ENCODE assay signal across 7 mouse cellular contexts in the genomic region with DNA sequence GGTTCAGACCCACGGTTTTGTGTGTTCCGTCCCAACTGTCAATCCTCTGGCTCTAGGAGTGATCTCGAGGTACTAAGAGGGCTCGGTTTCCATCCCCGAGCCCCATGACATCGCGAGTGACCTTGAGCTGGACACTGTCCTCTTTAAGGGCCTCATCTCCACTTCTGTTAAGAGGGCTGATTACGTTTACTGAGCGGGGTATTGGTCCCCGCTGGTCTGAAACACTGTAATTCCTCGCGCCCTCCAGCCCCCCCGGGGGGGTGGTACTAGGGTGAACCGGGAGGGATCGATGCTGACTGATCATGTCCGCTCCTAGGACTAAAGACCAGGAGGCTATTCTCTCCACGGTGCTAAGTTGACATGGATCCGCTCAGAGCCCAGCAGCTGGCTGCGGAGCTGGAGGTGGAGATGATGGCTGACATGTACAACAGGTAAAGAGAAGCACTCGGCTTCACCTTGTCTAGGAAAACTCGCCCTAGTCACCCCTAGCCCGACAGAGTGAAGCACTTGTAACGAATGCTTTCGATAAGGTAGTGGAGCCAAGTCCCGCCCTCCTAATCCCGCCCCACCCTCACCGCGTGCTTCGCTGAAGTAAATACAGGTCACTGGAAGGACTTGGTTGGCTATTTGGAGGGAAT. TPM values are rescaled to one million over a fixed set of nuclear protein-coding genes. Genes with fewer than 3 reads are reported as not detected.
A peak's percentile ranks its signal among the peaks of the same experiment; 100 is the strongest.
DNase-seq lines count a peak whose midpoint lies in the region; ATAC-seq and TF ChIP-seq lines count a peak whose summit lies in the region.

No protein-coding gene starts in this region.

- peak overlapping the region; percentile 90 for H3ac ChIP-seq in C2C12 (ENCODE audit: control insufficient read depth, insufficient read length, low read depth)

- peaks cover 0 to 2% of the 10 kb centered on the region in 2 experiments; a peak in 1 of 4 replicates for H3K4me1 ChIP-seq in ES-E14 (ENCODE audit: control insufficient read depth in 2 of 2, insufficient read depth in 2 of 2, low read length in 2 of 2, poor library complexity in 1 of 2)
- peaks cover 3% of the 10 kb centered on the region; the same call in 1 of the 2 replicates for H3K4me1 ChIP-seq in cortical plate, adult 2 months (ENCODE audit: control insufficient read depth, insufficient read depth, low read length)
- H3K4me1 ChIP-seq in limb, embryonic 14.5 days (ENCODE audit: control insufficient read depth, insufficient read depth, low read length): peaks cover 7% of the 10 kb centered on the region; the same call in 1 of the 2 replicates
- H3K4me1 ChIP-seq in olfactory bulb, adult 2 months (ENCODE audit: control insufficient read depth, insufficient read depth, low read length): peaks cover 4% of the 10 kb centered on the region; the same call in 1 of the 2 replicates

- no peak for TF ChIP-seq CTCF in C2C12 (IDR thresholded peaks at IDR 0.05; ENCODE audit: control insufficient read depth, insufficient read depth, insufficient read length)
- TF ChIP-seq CTCF in cortical plate, adult 2 months (IDR thresholded peaks at IDR 0.05; ENCODE audit: extremely low read depth, insufficient read depth, low read length): no peak
- no peak for TF ChIP-seq CTCF in olfactory bulb, adult 2 months (IDR thresholded peaks at IDR 0.05; ENCODE audit: insufficient read depth, low read depth, low read length)

- WGBS in limb, embryonic 14.5 days: 1% methylated on average over 29 of the region's 29 CpGs
- WGBS in olfactory bulb, adult 2 months: under 1% methylated on average over 29 of the region's 29 CpGs

- TF ChIP-seq POLR2A in cortical plate, adult 2 months (IDR thresholded peaks at IDR 0.05; ENCODE audit: extremely low read depth, insufficient read depth, low read length): no peak
- TF ChIP-seq POLR2A in limb, embryonic 14.5 days (IDR thresholded peaks at IDR 0.05; ENCODE audit: borderline replicate concordance, extremely low read depth, insufficient read depth, insufficient read length): no peak
- TF ChIP-seq POLR2A in olfactory bulb, adult 2 months (IDR thresholded peaks at IDR 0.05; ENCODE audit: insufficient read depth, low read depth, low read length): no peak

- no peak for ATAC-seq in limb, embryonic 14.5 days (ENCODE audit: low FRiP score, low read depth)

- H3K4me3 ChIP-seq in C2C12 (ENCODE audit: insufficient read depth, poor library complexity, severe bottlenecking) (peak overlapping the region; percentile 98), ES-E14 (ENCODE audit: insufficient read depth in 1 of 2, low read depth in 1 of 2, low read length in 2 of 2, poor library complexity in 1 of 2, severe bottlenecking in 1 of 2) (peak overlapping the region; percentile 75 to 95)
- peak overlapping the region; percentile 70 for H3K4me3 ChIP-seq in cortical plate, adult 2 months (ENCODE audit: insufficient read depth, low read length)
- H3K4me3 ChIP-seq in limb, embryonic 14.5 days (replicated peaks; ENCODE audit: low read length): peak overlapping the region; percentile 83
- peak overlapping the region; percentile 92 for H3K4me3 ChIP-seq in olfactory bulb, adult 2 months (ENCODE audit: insufficient read depth, low read depth, low read length)

- H3K27me3 ChIP-seq in C2C12 (ENCODE audit: control insufficient read depth, insufficient read depth, insufficient read length): no peaks in the 10 kb centered on the region
- H3K27me3 ChIP-seq in limb, embryonic 14.5 days (ENCODE audit: control insufficient read depth, insufficient read depth, low read length): no peaks in the 10 kb centered on the region

- peaks cover 31% of the 10 kb centered on the region for H3K79me2 ChIP-seq in C2C12 (ENCODE audit: control insufficient read depth, insufficient read depth)

- DNase-seq in ES-E14 (ENCODE audit: low read depth, low spot score): no peak
- DNase-seq in heart, postnatal 4 days: peak; percentile 51
- DNase-seq in limb, embryonic 14.5 days (ENCODE audit: low spot score): no peak
- no peak for DNase-seq in gastrocnemius, adult 18-20 months (ENCODE audit: low spot score)

- H3K79me3 ChIP-seq in C2C12 (ENCODE audit: low read depth): peaks cover 23% of the 10 kb centered on the region

- H3K9me3 ChIP-seq in ES-E14 (ENCODE audit: control insufficient read depth, insufficient read depth, low read depth, low read length): no peaks in the 10 kb centered on the region
- H3K9me3 ChIP-seq in limb, embryonic 14.5 days (ENCODE audit: control insufficient read depth, low read length): no peaks in the 10 kb centered on the region

- peak overlapping the region; percentile 92 for H3K4me2 ChIP-seq in limb, embryonic 14.5 days (replicated peaks; ENCODE audit: low read depth, low read length, severe bottlenecking)

- in situ Hi-C loops in ES-E14 (cut with MboI; ENCODE audit: low sequenced_read_pairs in 2 of 2, unreplicated experiment in 2 of 2): no loop called here

- H3K9ac ChIP-seq in ES-E14 (ENCODE audit: insufficient read depth, low read depth, low read length, poor library complexity, severe bottlenecking): peak overlapping the region; percentile 81
- H3K9ac ChIP-seq in limb, embryonic 14.5 days (ENCODE audit: low read depth, low read length, severe bottlenecking): peak overlapping the region; percentile 63

- 0 out of 2 replicates have a peak overlapping the region, but pooled peaks have one; percentile 16 for H3K27ac ChIP-seq in ES-E14 (ENCODE audit: insufficient read depth, low read depth, low read length, poor library complexity, severe bottlenecking)
- no peak overlapping the region for H3K27ac ChIP-seq in cortical plate, adult 2 months (ENCODE audit: insufficient read depth, low read length)
- H3K27ac ChIP-seq in limb, embryonic 14.5 days (replicated peaks; ENCODE audit: low read depth, low read length): no peak overlapping the region
- H3K27ac ChIP-seq in olfactory bulb, adult 2 months (ENCODE audit: insufficient read depth, low read depth, low read length): 0 out of 2 replicates have a peak overlapping the region, but pooled peaks have one; percentile 11

- H3K36me3 ChIP-seq in C2C12 (ENCODE audit: control insufficient read depth, insufficient read depth): peaks cover 30% of the 10 kb centered on the region
- peaks cover 6% of the 10 kb centered on the region for H3K36me3 ChIP-seq in ES-E14 (ENCODE audit: control insufficient read depth, insufficient read depth, low read length, poor library complexity, severe bottlenecking)
- H3K36me3 ChIP-seq in limb, embryonic 14.5 days (ENCODE audit: control insufficient read depth, insufficient read depth, low read length): peaks cover 7% of the 10 kb centered on the region

TF ChIP-seq in C2C12, 6 proteins besides CTCF, POLR2A, EP300 and RAD21 (continues in another document):
- no peak for TF ChIP-seq CEBPB (IDR thresholded peaks at IDR 0.05; ENCODE audit: low read depth)

TF ChIP-seq in ES-E14, 5 proteins besides CTCF, POLR2A, EP300 and RAD21 (continues in another document):
- TF ChIP-seq CHD2 (IDR thresholded peaks at IDR 0.05; ENCODE audit: low read depth, low read length) (no peak), HCFC1 (IDR thresholded peaks at IDR 0.05; ENCODE audit: borderline replicate concordance, insufficient read depth, low read length) (no peak)

RNA-seq across cellular contexts. Expression of a gene that starts 0.6 kb away (rescaled TPM):
- 108 TPM for polyA plus RNA-seq in C2C12 (2012; fragmentation: generic; extraction: Trizol)
- total RNA-seq in ES-E14 (2012; rRNA removed): 60.2 and 73.5 TPM in 2 replicates
- 82.0 and 85.7 TPM in 2 replicates for polyA plus RNA-seq in cortical plate, adult 2 months (2012; rRNA removed)
- total RNA-seq in heart, postnatal 4 days (2021): 100 to 1,000 TPM; 107 to 126 TPM
- polyA plus RNA-seq in limb, embryonic 14.5 days (2012; rRNA removed): 52.3 and 59.7 TPM in 2 replicates
- polyA plus RNA-seq in limb, embryonic 14.5 days (2014; fragmentation: Nextera tagmentation; extraction: Ambion mirVana): 56.0 and 58.4 TPM in 2 replicates
- polyA plus RNA-seq in olfactory bulb, adult 2 months (2012; ENCODE audit: insufficient read depth, insufficient read length, low replicate concordance, missing spikeins): not detected in 2 replicates
- total RNA-seq in gastrocnemius, adult 18-20 months (2021): 10 to 100 TPM; 38.2 to 57.8 TPM

RNA-seq across cellular contexts. Expression of a gene that starts 5.0 kb away (rescaled TPM):
- polyA plus RNA-seq in C2C12 (2012; fragmentation: generic; extraction: Trizol): 0.06 TPM
- 4.4 and 4.9 TPM in 2 replicates for total RNA-seq in ES-E14 (2012; rRNA removed)
- not detected in 2 replicates for polyA plus RNA-seq in cortical plate, adult 2 months (2012; rRNA removed)
- total RNA-seq in heart, postnatal 4 days (2021): under 1 TPM; 0.14 TPM
- 0.06 and 0.24 TPM in 2 replicates for polyA plus RNA-seq in limb, embryonic 14.5 days (2012; rRNA removed)
- polyA plus RNA-seq in limb, embryonic 14.5 days (2014; fragmentation: Nextera tagmentation; extraction: Ambion mirVana): 0.22 and 0.55 TPM in 2 replicates
- not detected in 2 replicates for polyA plus RNA-seq in olfactory bulb, adult 2 months (2012; ENCODE audit: insufficient read depth, insufficient read length, low replicate concordance, missing spikeins)
- total RNA-seq in gastrocnemius, adult 18-20 months (2021): 100 to 1,000 TPM; 104 to 119 TPM

RNA-seq across cellular contexts. Expression of a gene that starts 11.2 kb away (rescaled TPM):
- 6.6 TPM for polyA plus RNA-seq in C2C12 (2012; fragmentation: generic; extraction: Trizol)
- 30.2 and 47.0 TPM in 2 replicates for total RNA-seq in ES-E14 (2012; rRNA removed)
- 0.13 and 0.52 TPM in 2 replicates for polyA plus RNA-seq in cortical plate, adult 2 months (2012; rRNA removed)
- total RNA-seq in heart, postnatal 4 days (2021): 1 to 10 TPM; 2.1 to 2.7 TPM
- 25.8 and 35.9 TPM in 2 replicates for polyA plus RNA-seq in limb, embryonic 14.5 days (2012; rRNA removed)
- 15.5 and 18.5 TPM in 2 replicates for polyA plus RNA-seq in limb, embryonic 14.5 days (2014; fragmentation: Nextera tagmentation; extraction: Ambion mirVana)
- polyA plus RNA-seq in olfactory bulb, adult 2 months (2012; ENCODE audit: insufficient read depth, insufficient read length, low replicate concordance, missing spikeins): not detected in 2 replicates
- total RNA-seq in gastrocnemius, adult 18-20 months (2021): 10 to 100 TPM; 11.0 to 12.7 TPM

RNA-seq across cellular contexts. Expression of a gene that starts 28.8 kb away (rescaled TPM):
- 16.2 TPM for polyA plus RNA-seq in C2C12 (2012; fragmentation: generic; extraction: Trizol)
- 0.58 and 1.9 TPM in 2 replicates for total RNA-seq in ES-E14 (2012; rRNA removed)
- 9.4 and 12.1 TPM in 2 replicates for polyA plus RNA-seq in cortical plate, adult 2 months (2012; rRNA removed)
- 10 to 100 TPM; 23.1 to 51.0 TPM for total RNA-seq in heart, postnatal 4 days (2021)
- 20.9 and 24.6 TPM in 2 replicates for polyA plus RNA-seq in limb, embryonic 14.5 days (2012; rRNA removed)
- 33.5 and 37.2 TPM in 2 replicates for polyA plus RNA-seq in limb, embryonic 14.5 days (2014; fragmentation: Nextera tagmentation; extraction: Ambion mirVana)
- polyA plus RNA-seq in olfactory bulb, adult 2 months (2012; ENCODE audit: insufficient read depth, insufficient read length, low replicate concordance, missing spikeins): not detected in 2 replicates
- 1 to 10 TPM; 2.9 to 3.7 TPM for total RNA-seq in gastrocnemius, adult 18-20 months (2021)

RNA-seq across cellular contexts. Expression of a gene that starts 52.2 kb away (rescaled TPM):
- 0.15 TPM for polyA plus RNA-seq in C2C12 (2012; fragmentation: generic; extraction: Trizol)
- total RNA-seq in ES-E14 (2012; rRNA removed): 6.3 and 12.2 TPM in 2 replicates
- polyA plus RNA-seq in cortical plate, adult 2 months (2012; rRNA removed): 11.2 and 13.6 TPM in 2 replicates
- 10 to 100 TPM; 27.2 to 30.0 TPM for total RNA-seq in heart, postnatal 4 days (2021)
- 38.9 and 41.2 TPM in 2 replicates for polyA plus RNA-seq in limb, embryonic 14.5 days (2012; rRNA removed)
- polyA plus RNA-seq in limb, embryonic 14.5 days (2014; fragmentation: Nextera tagmentation; extraction: Ambion mirVana): 44.1 and 44.4 TPM in 2 replicates
- not detected in 2 replicates for polyA plus RNA-seq in olfactory bulb, adult 2 months (2012; ENCODE audit: insufficient read depth, insufficient read length, low replicate concordance, missing spikeins)
- 10 to 100 TPM; 50.8 to 72.0 TPM for total RNA-seq in gastrocnemius, adult 18-20 months (2021)

Comparison
In these comparisons a context has a peak if more than half of its experiments do, and no peak if none do; other contexts are left out.
1. H3K27ac ChIP-seq: peak in ES-E14 (single experiment) and olfactory bulb, adult 2 months (single experiment); none in cortical plate, adult 2 months (single experiment) and limb, embryonic 14.5 days (single experiment).
2. RNA of a gene that starts 0.6 kb away (polyA plus RNA-seq): 108 TPM in C2C12 (single experiment), 82.0 to 85.7 TPM in cortical plate, adult 2 months and 52.3 to 59.7 TPM in limb, embryonic 14.5 days; not detected in olfactory bulb, adult 2 months; every median in the first group is over 10 times any median in the second.
3. Peak in every context shown above with its lines, with median percentiles within 50 percentile points of each other: H3K4me3 ChIP-seq.